Mouse (Mus musculus) embryonic fibroblast, embryonic 13.5 days (primary cell): Measurements from ENCODE around the gene Rras. TPM values are rescaled to one million over a fixed set of nuclear protein-coding genes. Genes with fewer than 3 reads are reported as not detected.

Experiments used
- H3K27ac ChIP-seq: 2 replicates; pipeline ENCODE4 v1.5.1; 2012; ENCODE audit warnings: low read length, control low read depth, inconsistent platforms; ENCODE audit not compliant: insufficient read depth
- H3K4me1 ChIP-seq: 2 replicates; pipeline ENCODE4 v1.6.1; 2011; ENCODE audit warnings: low read length; ENCODE audit not compliant: control insufficient read depth, insufficient read depth
- H3K4me3 ChIP-seq: 2 replicates; pipeline ENCODE4 v1.5.1; 2011; ENCODE audit warnings: mild to moderate bottlenecking, control low read depth, low read length; ENCODE audit not compliant: insufficient read depth
- CTCF ChIP-seq: IDR thresholded peaks from 2 replicates; pipeline ENCODE4 v1.5.1; 2011; ENCODE audit warnings: mild to moderate bottlenecking, control low read depth, low read length, moderate library complexity, borderline replicate concordance; ENCODE audit not compliant: insufficient read depth
- POLR2A ChIP-seq: IDR thresholded peaks from 2 replicates; pipeline ENCODE4 v1.6.1; 2011; ENCODE audit warnings: low read depth, mild to moderate bottlenecking, control low read depth, low read length, moderate library complexity
- polyA plus RNA-seq: library from polyadenylated mRNA; stranded (reverse); fragments of >200 nt; gene quantifications from 2 replicates; pipeline ENCODE4 v1.2.4, GENCODE M21; 2011; ENCODE audit warnings: low read depth; ENCODE audit not compliant: missing spikeins, insufficient read length

Gene Rras
- polyA plus RNA-seq, 1 experiment = 83.0 TPM

DNA sequence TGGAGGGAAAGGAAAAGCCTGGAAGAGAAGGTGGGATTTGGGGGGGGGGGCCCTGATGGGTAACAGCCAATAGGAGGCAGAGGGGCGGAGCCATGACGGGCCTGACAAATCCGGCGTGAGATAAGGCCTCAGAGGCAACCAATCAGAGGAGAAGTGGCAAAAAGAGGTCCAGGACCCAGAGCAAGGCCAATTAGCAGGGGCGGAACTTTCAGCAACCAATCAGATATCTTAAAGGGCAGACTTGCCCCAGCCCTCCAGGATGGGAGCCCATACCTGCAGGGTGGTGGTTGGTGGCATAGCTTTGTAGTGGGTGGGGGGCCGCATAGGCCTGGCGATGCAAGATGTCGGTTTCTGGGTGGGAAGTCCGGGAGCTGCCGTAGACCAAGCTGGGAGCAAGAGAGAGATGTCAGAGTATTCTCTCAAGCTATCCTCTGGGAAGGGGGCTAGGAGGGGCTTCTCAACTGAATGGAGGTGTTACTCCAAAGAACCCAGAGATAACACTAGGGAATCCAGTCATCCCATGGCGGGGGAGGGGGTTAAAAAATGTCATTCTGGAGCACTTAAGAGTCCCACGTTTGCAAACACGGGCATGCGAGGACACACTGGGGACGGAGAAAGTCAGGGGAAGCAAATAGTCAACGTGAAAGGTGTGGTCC lies 33.3 kb downstream of the Rras start:
- no peaks in the 10 kb centered on the region for H3K4me1 ChIP-seq
- H3K27ac ChIP-seq = peak overlapping the region; percentile 94; the same call in 1 of the 2 replicates
- TF ChIP-seq CTCF = no peak
- TF ChIP-seq POLR2A = no peak
- H3K4me3 ChIP-seq = peak overlapping the region; percentile 77

DNA sequence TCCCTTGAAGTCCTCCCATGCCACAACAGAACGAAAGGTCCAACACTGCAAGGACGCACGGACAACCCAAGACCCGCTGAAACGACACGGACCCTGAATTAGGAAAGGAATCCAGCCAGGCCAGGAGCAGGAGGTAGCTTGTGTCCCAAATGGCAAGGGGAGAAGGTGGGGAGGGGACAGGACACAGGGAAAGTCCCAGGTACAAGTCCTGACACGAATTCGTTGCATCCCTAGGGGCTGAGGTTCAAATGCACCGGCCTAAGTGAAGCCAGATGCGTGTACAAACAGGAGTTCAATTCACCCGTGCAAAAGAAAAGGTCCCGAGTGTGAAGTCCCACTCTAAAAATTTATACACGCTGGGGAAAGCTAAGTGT lies 33.8 kb downstream of the Rras start:
- Histone ChIP-seq H3K27ac (peak overlapping the region; percentile 94; the same call in 1 of the 2 replicates), H3K4me3 (peak overlapping the region; percentile 77), H3K4me1 (no peaks in the 10 kb centered on the region)
- TF ChIP-seq POLR2A = no peak
- no peak for TF ChIP-seq CTCF

DNA sequence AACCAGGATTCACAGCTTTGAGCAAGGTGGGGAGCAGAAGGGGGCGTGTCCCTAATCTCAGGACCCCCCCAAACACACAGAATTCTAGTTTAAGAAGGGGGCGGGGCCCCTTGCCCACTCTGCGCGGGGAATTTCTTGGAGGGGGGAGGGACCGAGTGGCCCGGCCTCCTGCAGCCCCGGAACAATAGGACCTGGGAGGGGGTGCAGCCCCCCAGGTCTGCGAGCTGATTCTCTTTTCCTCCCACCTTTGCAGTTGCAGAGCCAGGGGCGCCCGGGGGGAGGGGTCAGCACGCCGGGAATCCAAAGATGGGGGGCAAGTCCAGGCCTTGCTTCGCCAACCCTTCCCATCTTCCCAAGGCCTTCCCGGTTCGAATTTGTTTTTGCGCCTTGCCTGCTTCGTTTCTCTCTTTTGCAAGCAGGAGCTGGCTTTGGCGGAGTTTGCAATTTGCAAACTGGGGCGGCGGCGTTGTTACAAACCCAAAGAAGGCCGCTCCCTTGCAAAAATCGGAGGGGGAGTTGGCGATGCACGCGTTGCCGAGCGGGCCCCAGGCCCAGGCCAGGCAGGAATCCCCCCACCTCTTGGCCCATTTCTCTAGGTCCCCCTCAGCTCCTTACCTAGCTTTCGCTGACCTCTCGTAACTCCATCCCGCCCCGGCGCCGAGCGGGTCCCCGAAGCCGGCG lies 34.6 kb downstream of the Rras start:
- Histone ChIP-seq H3K27ac (peak overlapping the region; percentile 94), H3K4me1 (no peaks in the 10 kb centered on the region), H3K4me3 (peak overlapping the region; percentile 77)
- TF ChIP-seq CTCF = no peak
- TF ChIP-seq POLR2A = 0 out of 2 replicates have a peak, but pooled peaks have one; percentile 9

DNA sequence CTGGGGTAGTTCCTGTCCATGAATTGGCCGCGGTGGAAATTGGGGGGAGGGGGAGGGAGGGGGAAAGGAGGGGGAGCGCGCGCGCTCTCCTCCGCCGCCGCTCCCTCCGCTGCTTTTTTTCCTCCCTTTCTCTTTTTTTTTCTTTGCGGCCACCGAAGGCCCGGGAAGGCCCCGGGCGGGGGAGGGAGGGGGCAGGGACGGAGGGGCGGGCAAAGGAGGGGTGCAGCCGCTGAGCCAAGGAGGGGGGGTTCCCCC lies 35.0 kb downstream of the Rras start, which contains the start of gene Prr12:
Gene Prr12, minus strand, starts transcription at position 20 of the 255 bp plus-strand sequence.
- peak within 1 kb of the TSS; percentile 77 for H3K4me3 ChIP-seq
- no peaks in the 10 kb centered on the region for H3K4me1 ChIP-seq
- peak within 1 kb of the TSS; percentile 97 for H3K27ac ChIP-seq
- TF ChIP-seq CTCF (no peak), POLR2A (no peak)

DNA sequence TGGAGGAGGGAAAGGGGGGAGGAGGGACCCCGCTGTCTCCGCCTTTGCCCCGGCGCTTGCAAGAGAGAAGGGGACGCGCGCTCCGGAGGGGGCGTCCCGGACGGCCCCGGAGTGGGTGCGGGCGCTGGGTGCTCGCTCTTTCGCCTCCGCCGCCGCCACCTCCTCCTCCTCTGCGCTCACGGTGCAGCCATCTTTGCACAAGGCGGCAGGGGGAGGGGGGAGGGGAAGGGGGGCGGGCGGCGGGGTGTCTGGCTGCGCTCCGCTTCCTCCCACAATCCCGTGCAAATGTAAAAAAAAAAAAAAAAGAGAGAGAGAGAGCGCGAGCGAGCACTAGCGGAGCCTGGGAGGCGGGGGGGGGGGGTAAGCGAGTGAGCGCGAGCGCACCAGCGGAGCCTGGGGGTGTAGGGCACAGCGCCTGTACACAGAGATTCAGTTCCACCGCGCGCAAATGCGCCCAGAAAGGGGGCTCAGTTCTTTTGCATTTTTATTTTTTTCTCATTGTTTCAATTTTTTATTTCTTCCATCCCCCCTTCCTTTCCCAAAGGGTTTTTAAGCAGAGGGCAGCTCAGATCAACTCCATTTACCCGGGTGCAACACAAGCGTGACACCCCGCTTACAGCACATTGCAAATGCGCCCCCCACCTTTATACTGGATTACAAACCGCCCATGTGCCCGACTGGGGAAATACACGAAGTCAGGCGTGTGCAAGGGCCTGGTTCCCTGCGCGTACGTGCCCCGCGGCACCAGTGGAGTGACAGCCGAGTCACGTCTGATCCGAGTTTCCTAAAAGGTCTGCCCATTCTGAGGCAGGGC lies 35.6 kb downstream of the Rras start:
- Histone ChIP-seq H3K27ac (peak overlapping the region; percentile 97), H3K4me1 (no peaks in the 10 kb centered on the region), H3K4me3 (peak overlapping the region; percentile 77)
- TF ChIP-seq POLR2A (peak; percentile 42), CTCF (no peak)

DNA sequence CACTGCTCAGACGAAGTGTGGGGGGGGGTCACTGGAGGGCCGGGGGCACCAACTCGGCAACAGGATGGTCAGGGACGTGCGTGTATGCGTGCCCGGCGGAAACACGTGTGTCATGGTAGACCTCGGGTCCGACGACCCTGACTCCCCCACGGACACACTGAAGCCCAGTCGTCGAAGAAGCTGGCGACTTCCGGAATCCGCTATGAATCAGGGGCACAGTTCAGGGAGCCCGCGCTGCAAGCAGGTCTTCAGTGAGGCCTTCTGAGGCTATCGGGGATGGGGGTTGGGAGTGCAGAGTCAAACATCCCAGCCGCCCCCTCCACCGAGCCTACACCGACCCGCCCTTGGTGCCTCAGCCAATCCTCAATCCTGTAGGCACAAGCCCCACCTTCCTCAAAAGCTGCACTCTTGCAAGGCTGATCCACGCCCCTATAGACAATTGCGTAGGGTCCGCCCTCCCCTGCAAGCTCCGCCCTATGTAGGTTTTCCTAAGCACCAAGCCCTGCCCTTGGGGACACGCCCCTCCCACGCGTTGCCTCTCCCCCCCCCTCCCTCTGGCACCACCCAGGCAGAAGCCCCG lies 36.3 kb downstream of the Rras start:
- H3K4me3 ChIP-seq = peak overlapping the region; percentile 54
- no peaks in the 10 kb centered on the region for H3K4me1 ChIP-seq
- TF ChIP-seq CTCF (no peak), POLR2A (peak; percentile 95)
- peak overlapping the region; percentile 93 for H3K27ac ChIP-seq

DNA sequence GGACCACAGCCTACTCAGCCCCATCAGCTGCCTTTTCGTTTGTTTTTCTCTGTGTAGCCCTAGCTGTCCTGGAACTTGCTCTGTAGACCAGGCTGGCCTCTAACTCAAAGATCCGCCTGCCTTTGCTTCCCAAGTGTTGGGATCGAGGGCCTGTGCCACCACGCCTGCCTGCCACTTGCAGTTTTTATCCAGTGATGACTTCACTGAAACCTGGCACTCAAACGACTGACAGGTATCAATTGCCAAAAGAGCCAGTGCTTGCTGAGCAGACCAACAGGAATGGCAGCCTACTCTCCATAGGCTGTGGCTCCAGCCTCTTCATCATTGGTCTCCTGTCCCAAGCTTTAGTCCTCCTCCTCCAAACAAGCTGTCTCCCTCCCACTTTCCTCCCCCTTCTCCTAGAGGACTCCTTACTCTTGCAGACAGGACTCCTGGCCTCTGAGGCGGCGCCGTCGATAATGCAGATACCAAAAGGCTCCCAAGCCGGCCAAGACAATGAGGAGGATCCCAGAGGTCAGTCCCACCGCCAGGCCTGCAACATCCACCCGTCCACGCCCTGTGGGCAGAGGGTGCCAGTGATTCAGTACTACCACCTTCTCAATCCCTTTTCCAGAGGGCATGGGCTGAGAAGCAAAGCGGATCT lies 38.7 kb downstream of the Rras start:
- no peak for TF ChIP-seq CTCF
- no peak for TF ChIP-seq POLR2A
- H3K4me3 ChIP-seq = no peak overlapping the region
- peaks cover 4% of the 10 kb centered on the region for H3K4me1 ChIP-seq
- H3K27ac ChIP-seq = no peak overlapping the region

DNA sequence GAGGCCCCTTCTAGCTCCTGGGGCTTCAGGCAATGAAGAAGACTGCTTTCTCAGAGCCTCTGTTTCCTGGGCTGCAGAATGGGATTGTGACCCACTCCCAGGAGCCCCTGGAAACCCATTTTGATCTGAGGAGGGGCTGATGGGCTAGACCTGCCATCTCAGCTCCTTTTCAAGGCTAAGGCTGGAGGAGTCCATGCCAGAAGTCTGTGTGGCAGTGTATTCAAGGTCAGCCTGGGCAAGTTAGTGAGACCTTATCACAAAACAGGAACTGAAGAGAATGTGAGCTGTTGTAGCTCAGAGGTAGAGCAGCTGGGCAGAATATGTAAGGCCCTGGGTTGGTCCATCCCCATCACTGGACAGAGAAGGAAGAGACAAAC lies 39.2 kb downstream of the Rras start:
- H3K4me3 ChIP-seq = no peak overlapping the region
- TF ChIP-seq POLR2A (no peak), CTCF (no peak)
- peaks cover 4% of the 10 kb centered on the region for H3K4me1 ChIP-seq
- no peak overlapping the region for H3K27ac ChIP-seq
